Mouse (Mus musculus): ENCODE measurements around the gene Arhgap40. TPM values are rescaled to one million over a fixed set of nuclear protein-coding genes. Genes with fewer than 3 reads are reported as not detected.

Arhgap40 gene
- polyA plus RNA-seq, 2 experiments = 3.9 to 5.5 TPM

GRCm38 (mm10) chr2:158590495-158590894 lies 77.9 kb downstream of the Arhgap40 start:
- H3K9me3 ChIP-seq (ENCODE audit: control insufficient read depth, low read length) = no peaks in the 10 kb centered on the region
- H3K4me2 ChIP-seq (replicated peaks; ENCODE audit: low read depth, low read length, severe bottlenecking) = no peak overlapping the region
- DNase-seq (ENCODE audit: low spot score) = no peak
- H3K27me3 ChIP-seq (ENCODE audit: control insufficient read depth, insufficient read depth, low read length) = no peaks in the 10 kb centered on the region
- no peaks in the 10 kb centered on the region for H3K4me1 ChIP-seq (ENCODE audit: control insufficient read depth, insufficient read depth, low read length)
- no peaks in the 10 kb centered on the region for H3K36me3 ChIP-seq (ENCODE audit: control insufficient read depth, insufficient read depth, low read length)
- H3K9ac ChIP-seq (ENCODE audit: low read depth, low read length, severe bottlenecking) = no peak overlapping the region
- no peak for TF ChIP-seq POLR2A (IDR thresholded peaks at IDR 0.05; ENCODE audit: borderline replicate concordance, extremely low read depth, insufficient read depth, insufficient read length)
- H3K4me3 ChIP-seq (replicated peaks; ENCODE audit: low read length) = no peak overlapping the region
- H3K27ac ChIP-seq (replicated peaks; ENCODE audit: low read depth, low read length) = no peak overlapping the region
- WGBS = 69% methylated on average over 3 of the region's 3 CpGs
- no peak for ATAC-seq (ENCODE audit: low FRiP score, low read depth)

- 33% methylated on average over 5 of the region's 5 CpGs for WGBS
- TF ChIP-seq POLR2A (IDR thresholded peaks at IDR 0.05; ENCODE audit: borderline replicate concordance, extremely low read depth, insufficient read depth, insufficient read length) = no peak
- ATAC-seq (ENCODE audit: low FRiP score, low read depth) = no peak
These were observed 78.7 kb downstream of the Arhgap40 start for GRCm38 (mm10) chr2:158591286-158591685.

GRCm38 (mm10) chr2:158593371-158593770 lies 80.8 kb downstream of the Arhgap40 start:
- TF ChIP-seq POLR2A (IDR thresholded peaks at IDR 0.05; ENCODE audit: borderline replicate concordance, extremely low read depth, insufficient read depth, insufficient read length) = no peak
- H3K4me1 ChIP-seq (ENCODE audit: control insufficient read depth, insufficient read depth, low read length) = no peaks in the 10 kb centered on the region
- H3K27ac ChIP-seq (replicated peaks; ENCODE audit: low read depth, low read length) = no peak overlapping the region
- H3K27me3 ChIP-seq (ENCODE audit: control insufficient read depth, insufficient read depth, low read length) = peaks cover 10% of the 10 kb centered on the region; the same call in 1 of the 2 replicates
- no peaks in the 10 kb centered on the region for H3K36me3 ChIP-seq (ENCODE audit: control insufficient read depth, insufficient read depth, low read length)
- no peak for ATAC-seq (ENCODE audit: low FRiP score, low read depth)
- H3K4me2 ChIP-seq (replicated peaks; ENCODE audit: low read depth, low read length, severe bottlenecking) = no peak overlapping the region
- no peak overlapping the region for H3K9ac ChIP-seq (ENCODE audit: low read depth, low read length, severe bottlenecking)
- H3K9me3 ChIP-seq (ENCODE audit: control insufficient read depth, low read length) = no peaks in the 10 kb centered on the region
- no peak for DNase-seq (ENCODE audit: low spot score)
- WGBS = 77% methylated on average over 4 of the region's 4 CpGs
- no peak overlapping the region for H3K4me3 ChIP-seq (replicated peaks; ENCODE audit: low read length)

More at GRCm38 (mm10) chr2:158591286-158591685, 78.7 kb downstream of the Arhgap40 start:
- no peak for DNase-seq (ENCODE audit: low spot score)
- H3K4me3 ChIP-seq (replicated peaks; ENCODE audit: low read length) = no peak overlapping the region
- H3K36me3 ChIP-seq (ENCODE audit: control insufficient read depth, insufficient read depth, low read length) = no peaks in the 10 kb centered on the region
- H3K27ac ChIP-seq (replicated peaks; ENCODE audit: low read depth, low read length) = no peak overlapping the region
- H3K9me3 ChIP-seq (ENCODE audit: control insufficient read depth, low read length) = no peaks in the 10 kb centered on the region
- no peaks in the 10 kb centered on the region for H3K4me1 ChIP-seq (ENCODE audit: control insufficient read depth, insufficient read depth, low read length)
- H3K9ac ChIP-seq (ENCODE audit: low read depth, low read length, severe bottlenecking) = no peak overlapping the region
- H3K4me2 ChIP-seq (replicated peaks; ENCODE audit: low read depth, low read length, severe bottlenecking) = no peak overlapping the region
- H3K27me3 ChIP-seq (ENCODE audit: control insufficient read depth, insufficient read depth, low read length) = peaks cover 5% of the 10 kb centered on the region; the same call in 1 of the 2 replicates

GRCm38 (mm10) chr2:158595103-158595502 lies 82.5 kb downstream of the Arhgap40 start:
- Histone ChIP-seq H3K9ac (ENCODE audit: low read depth, low read length, severe bottlenecking) (no peak overlapping the region), H3K4me2 (replicated peaks; ENCODE audit: low read depth, low read length, severe bottlenecking) (no peak overlapping the region), H3K4me1 (ENCODE audit: control insufficient read depth, insufficient read depth, low read length) (no peaks in the 10 kb centered on the region), H3K36me3 (ENCODE audit: control insufficient read depth, insufficient read depth, low read length) (no peaks in the 10 kb centered on the region), H3K4me3 (replicated peaks; ENCODE audit: low read length) (no peak overlapping the region), H3K27me3 (ENCODE audit: control insufficient read depth, insufficient read depth, low read length) (peaks cover 10% of the 10 kb centered on the region; the same call in 1 of the 2 replicates), H3K9me3 (ENCODE audit: control insufficient read depth, low read length) (no peaks in the 10 kb centered on the region), H3K27ac (replicated peaks; ENCODE audit: low read depth, low read length) (no peak overlapping the region)
- WGBS = 2% methylated on average over 12 of the region's 12 CpGs
- ATAC-seq (ENCODE audit: low FRiP score, low read depth) (no peak), DNase-seq (ENCODE audit: low spot score) (peak; percentile 33)
- no peak for TF ChIP-seq POLR2A (IDR thresholded peaks at IDR 0.05; ENCODE audit: borderline replicate concordance, extremely low read depth, insufficient read depth, insufficient read length)

GRCm38 (mm10) chr2:158595577-158595976 lies 83.0 kb downstream of the Arhgap40 start:
- ATAC-seq (ENCODE audit: low FRiP score, low read depth) (no peak), DNase-seq (ENCODE audit: low spot score) (no peak)
- TF ChIP-seq POLR2A (IDR thresholded peaks at IDR 0.05; ENCODE audit: borderline replicate concordance, extremely low read depth, insufficient read depth, insufficient read length) = no peak
- peaks cover 10% of the 10 kb centered on the region; the same call in 1 of the 2 replicates for H3K27me3 ChIP-seq (ENCODE audit: control insufficient read depth, insufficient read depth, low read length)
- H3K4me1 ChIP-seq (ENCODE audit: control insufficient read depth, insufficient read depth, low read length) = no peaks in the 10 kb centered on the region
- WGBS = 29% methylated on average over 7 of the region's 7 CpGs
- no peak overlapping the region for H3K27ac ChIP-seq (replicated peaks; ENCODE audit: low read depth, low read length)
- no peak overlapping the region for H3K4me3 ChIP-seq (replicated peaks; ENCODE audit: low read length)
- no peak overlapping the region for H3K9ac ChIP-seq (ENCODE audit: low read depth, low read length, severe bottlenecking)
- no peak overlapping the region for H3K4me2 ChIP-seq (replicated peaks; ENCODE audit: low read depth, low read length, severe bottlenecking)
- H3K36me3 ChIP-seq (ENCODE audit: control insufficient read depth, insufficient read depth, low read length) = no peaks in the 10 kb centered on the region
- H3K9me3 ChIP-seq (ENCODE audit: control insufficient read depth, low read length) = no peaks in the 10 kb centered on the region

GRCm38 (mm10) chr2:158596803-158597202 lies 84.2 kb downstream of the Arhgap40 start:
- H3K4me3 ChIP-seq (replicated peaks; ENCODE audit: low read length) = no peak overlapping the region
- ATAC-seq (ENCODE audit: low FRiP score, low read depth) = no peak
- no peak overlapping the region for H3K9ac ChIP-seq (ENCODE audit: low read depth, low read length, severe bottlenecking)
- no peaks in the 10 kb centered on the region for H3K4me1 ChIP-seq (ENCODE audit: control insufficient read depth, insufficient read depth, low read length)
- no peaks in the 10 kb centered on the region for H3K36me3 ChIP-seq (ENCODE audit: control insufficient read depth, insufficient read depth, low read length)
- DNase-seq (ENCODE audit: low spot score) = no peak
- 39% methylated on average over 1 of the region's 1 CpGs for WGBS
- no peak overlapping the region for H3K27ac ChIP-seq (replicated peaks; ENCODE audit: low read depth, low read length)
- peaks cover 10% of the 10 kb centered on the region; the same call in 1 of the 2 replicates for H3K27me3 ChIP-seq (ENCODE audit: control insufficient read depth, insufficient read depth, low read length)
- H3K4me2 ChIP-seq (replicated peaks; ENCODE audit: low read depth, low read length, severe bottlenecking) = no peak overlapping the region
- H3K9me3 ChIP-seq (ENCODE audit: control insufficient read depth, low read length) = no peaks in the 10 kb centered on the region
- no peak for TF ChIP-seq POLR2A (IDR thresholded peaks at IDR 0.05; ENCODE audit: borderline replicate concordance, extremely low read depth, insufficient read depth, insufficient read length)

Other genes starting within 250 kb of the Arhgap40 start
- 5.6 and 5.7 TPM in 2 replicates for gene Lbp, start 206.3 kb upstream of the Arhgap40 start, polyA plus RNA-seq (2012; rRNA removed)
- 3.7 and 4.4 TPM in 2 replicates for gene Lbp, start 206.3 kb upstream of the Arhgap40 start, polyA plus RNA-seq (2014; fragmentation: Nextera tagmentation; extraction: Ambion mirVana)
- 10.8 and 11.7 TPM in 2 replicates for gene Snhg11, start 137.2 kb upstream of the Arhgap40 start, polyA plus RNA-seq (2012; rRNA removed)
- 2.8 and 3.5 TPM in 2 replicates for gene Snhg11, start 137.2 kb upstream of the Arhgap40 start, polyA plus RNA-seq (2014; fragmentation: Nextera tagmentation; extraction: Ambion mirVana)
- 20.1 and 25.2 TPM in 2 replicates for gene Ralgapb, start 102.9 kb upstream of the Arhgap40 start, polyA plus RNA-seq (2012; rRNA removed)
- gene Ralgapb, start 102.9 kb upstream of the Arhgap40 start, polyA plus RNA-seq (2014; fragmentation: Nextera tagmentation; extraction: Ambion mirVana) = 20.2 and 23.3 TPM in 2 replicates
- gene Adig, start 10.2 kb upstream of the Arhgap40 start, polyA plus RNA-seq (2012; rRNA removed) = 0.26 and 0.97 TPM in 2 replicates
- gene Adig, start 10.2 kb upstream of the Arhgap40 start, polyA plus RNA-seq (2014; fragmentation: Nextera tagmentation; extraction: Ambion mirVana) = 1.1 and 1.7 TPM in 2 replicates
- 0.21 and 0.36 TPM in 2 replicates for gene Slc32a1, start 98.0 kb downstream of the Arhgap40 start, polyA plus RNA-seq (2012; rRNA removed)
- gene Slc32a1, start 98.0 kb downstream of the Arhgap40 start, polyA plus RNA-seq (2014; fragmentation: Nextera tagmentation; extraction: Ambion mirVana) = not detected in 2 replicates
- gene Actr5, start 112.1 kb downstream of the Arhgap40 start, polyA plus RNA-seq (2012; rRNA removed) = 13.5 and 14.5 TPM in 2 replicates
- gene Actr5, start 112.1 kb downstream of the Arhgap40 start, polyA plus RNA-seq (2014; fragmentation: Nextera tagmentation; extraction: Ambion mirVana) = 12.3 and 13.4 TPM in 2 replicates
- gene Ppp1r16b, start 152.6 kb downstream of the Arhgap40 start, polyA plus RNA-seq (2012; rRNA removed) = 1.1 and 1.4 TPM in 2 replicates
- gene Ppp1r16b, start 152.6 kb downstream of the Arhgap40 start, polyA plus RNA-seq (2014; fragmentation: Nextera tagmentation; extraction: Ambion mirVana) = 3.9 and 4.1 TPM in 2 replicates

Measured in limb, embryonic 14.5 days (tissue).